Mouse (Mus musculus): ENCODE results near the gene Bcar3. TPM values are rescaled to one million over a fixed set of nuclear protein-coding genes. Genes with fewer than 3 reads are reported as not detected.

The Bcar3 gene
- 2.7 and 2.8 TPM in 2 replicates for polyA plus RNA-seq (2014; fragmentation: Nextera tagmentation; extraction: Ambion mirVana)

GRCm38 (mm10) chr3:122293954-122294850, at the start of gene Bcar3:
Gene Bcar3, plus strand, starts transcription at chr3:122294136.
- 8% methylated on average over 37 of the region's 37 CpGs for WGBS
- peak; percentile 64 for ATAC-seq (ENCODE audit: insufficient number of reproducible peaks, insufficient read depth, low FRiP score, low read depth)
- Histone ChIP-seq H3K4me1 (ENCODE audit: control insufficient read depth in 2 of 2, insufficient read depth in 2 of 2, low read length in 2 of 2) (peaks cover 11 to 14% of the 10 kb centered on the region in 2 experiments; a peak in 2 of 4 replicates), H3K27ac (replicated peaks in 1 of 2; ENCODE audit: control insufficient read depth in 1 of 2, insufficient read depth in 1 of 2, low read depth in 2 of 2, low read length in 2 of 2) (peak within 1 kb of the TSS; percentile 92 to 94), H3K9ac (ENCODE audit: low read length) (peak within 1 kb of the TSS; percentile 91), H3K36me3 (ENCODE audit: control insufficient read depth, insufficient read depth, low read length) (no peaks in the 10 kb centered on the region), H3K27me3 (ENCODE audit: control insufficient read depth, insufficient read depth, low read length) (no peaks in the 10 kb centered on the region), H3K4me2 (ENCODE audit: low read length) (peak within 1 kb of the TSS; percentile 83), H3K4me3 (ENCODE audit: control insufficient read depth in 1 of 2, insufficient read depth in 1 of 2, low read depth in 1 of 2, low read length in 2 of 2) (peak within 1 kb of the TSS; percentile 89 to 98), H3K9me3 (ENCODE audit: control insufficient read depth, low read length) (no peaks in the 10 kb centered on the region)

- Histone ChIP-seq H3K4me1 (ENCODE audit: control insufficient read depth in 2 of 2, insufficient read depth in 2 of 2, low read length in 2 of 2) (peaks cover 2 to 16% of the 10 kb centered on the region in 2 experiments), H3K9ac (ENCODE audit: low read length) (peak overlapping the region; percentile 66), H3K9me3 (ENCODE audit: control insufficient read depth, low read length) (no peaks in the 10 kb centered on the region), H3K36me3 (ENCODE audit: control insufficient read depth, insufficient read depth, low read length) (no peaks in the 10 kb centered on the region), H3K4me3 (ENCODE audit: control insufficient read depth in 1 of 2, insufficient read depth in 1 of 2, low read depth in 1 of 2, low read length in 2 of 2) (peak overlapping the region in 1 of 2 experiments; percentile 79; a peak in 2 of 4 replicates), H3K27ac (replicated peaks in 1 of 2; ENCODE audit: control insufficient read depth in 1 of 2, insufficient read depth in 1 of 2, low read depth in 2 of 2, low read length in 2 of 2) (peak overlapping the region in 1 of 2 experiments; percentile 92; a peak in 1 of 4 replicates), H3K4me2 (ENCODE audit: low read length) (peak overlapping the region; percentile 73), H3K27me3 (ENCODE audit: control insufficient read depth, insufficient read depth, low read length) (no peaks in the 10 kb centered on the region)
- no peak for ATAC-seq (ENCODE audit: insufficient number of reproducible peaks, insufficient read depth, low FRiP score, low read depth)
- WGBS, result 60% methylated on average over 6 of the region's 6 CpGs
These were observed 49.2 kb upstream of the Bcar3 start for GRCm38 (mm10) chr3:122244759-122245158.

GRCm38 (mm10) chr3:122245215-122245877, 48.6 kb upstream of the Bcar3 start, which contains the start of gene Gclm:
Gene Gclm, plus strand, starts transcription at chr3:122245557.
- no peaks in the 10 kb centered on the region for H3K27me3 ChIP-seq (ENCODE audit: control insufficient read depth, insufficient read depth, low read length)
- peak within 1 kb of the TSS; percentile 63 to 92 for H3K27ac ChIP-seq (replicated peaks in 1 of 2; ENCODE audit: control insufficient read depth in 1 of 2, insufficient read depth in 1 of 2, low read depth in 2 of 2, low read length in 2 of 2)
- peaks cover 2 to 16% of the 10 kb centered on the region in 2 experiments for H3K4me1 ChIP-seq (ENCODE audit: control insufficient read depth in 2 of 2, insufficient read depth in 2 of 2, low read length in 2 of 2)
- under 1% methylated on average over 89 of the region's 90 CpGs for WGBS
- no peaks in the 10 kb centered on the region for H3K36me3 ChIP-seq (ENCODE audit: control insufficient read depth, insufficient read depth, low read length)
- ATAC-seq (ENCODE audit: insufficient number of reproducible peaks, insufficient read depth, low FRiP score, low read depth), result peak; percentile 99
- H3K4me2 ChIP-seq (ENCODE audit: low read length), result peak within 1 kb of the TSS; percentile 73
- H3K4me3 ChIP-seq (ENCODE audit: control insufficient read depth in 1 of 2, insufficient read depth in 1 of 2, low read depth in 1 of 2, low read length in 2 of 2), result peak within 1 kb of the TSS; percentile 79 to 86
- no peaks in the 10 kb centered on the region for H3K9me3 ChIP-seq (ENCODE audit: control insufficient read depth, low read length)
- peak within 1 kb of the TSS; percentile 90 for H3K9ac ChIP-seq (ENCODE audit: low read length)

DNA sequence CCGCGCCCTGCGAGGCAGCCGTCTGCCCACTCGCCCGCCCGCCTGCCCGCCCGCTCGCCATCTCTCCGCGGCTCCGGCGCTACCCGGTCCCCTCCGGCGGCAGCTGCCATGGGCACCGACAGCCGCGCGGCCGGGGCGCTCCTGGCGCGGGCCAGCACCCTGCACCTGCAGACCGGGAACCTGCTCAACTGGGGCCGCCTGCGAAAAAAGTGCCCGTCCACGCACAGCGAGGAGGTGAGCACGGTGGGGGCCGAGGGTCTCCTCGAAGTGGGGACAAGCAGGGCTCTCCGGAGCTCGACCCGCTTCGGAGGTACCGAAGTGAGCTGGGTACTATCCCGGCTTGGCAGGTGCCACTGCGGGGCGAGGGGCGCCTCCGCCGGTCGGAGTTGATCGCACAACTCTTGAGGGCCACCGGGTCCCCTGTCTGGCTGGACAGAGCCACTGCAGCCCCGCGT, 48.0 kb upstream of the Bcar3 start:
- Histone ChIP-seq H3K4me2 (ENCODE audit: low read length) (peak overlapping the region; percentile 73), H3K4me1 (ENCODE audit: control insufficient read depth in 2 of 2, insufficient read depth in 2 of 2, low read length in 2 of 2) (peaks cover 2 to 16% of the 10 kb centered on the region in 2 experiments), H3K27ac (replicated peaks in 1 of 2; ENCODE audit: control insufficient read depth in 1 of 2, insufficient read depth in 1 of 2, low read depth in 2 of 2, low read length in 2 of 2) (peak overlapping the region; percentile 63 to 92), H3K36me3 (ENCODE audit: control insufficient read depth, insufficient read depth, low read length) (no peaks in the 10 kb centered on the region), H3K9ac (ENCODE audit: low read length) (peak overlapping the region; percentile 90), H3K4me3 (ENCODE audit: control insufficient read depth in 1 of 2, insufficient read depth in 1 of 2, low read depth in 1 of 2, low read length in 2 of 2) (peak overlapping the region; percentile 79 to 86), H3K27me3 (ENCODE audit: control insufficient read depth, insufficient read depth, low read length) (no peaks in the 10 kb centered on the region), H3K9me3 (ENCODE audit: control insufficient read depth, low read length) (no peaks in the 10 kb centered on the region)
- 0% methylated on average over 50 of the region's 50 CpGs for WGBS
- peak; percentile 41 for ATAC-seq (ENCODE audit: insufficient number of reproducible peaks, insufficient read depth, low FRiP score, low read depth)

GRCm38 (mm10) chr3:122246406-122246805, 47.5 kb upstream of the Bcar3 start:
- no peak for ATAC-seq (ENCODE audit: insufficient number of reproducible peaks, insufficient read depth, low FRiP score, low read depth)
- H3K4me3 ChIP-seq (ENCODE audit: control insufficient read depth in 1 of 2, insufficient read depth in 1 of 2, low read depth in 1 of 2, low read length in 2 of 2), result peak overlapping the region; percentile 79 to 86
- H3K27me3 ChIP-seq (ENCODE audit: control insufficient read depth, insufficient read depth, low read length), result no peaks in the 10 kb centered on the region

DNA sequence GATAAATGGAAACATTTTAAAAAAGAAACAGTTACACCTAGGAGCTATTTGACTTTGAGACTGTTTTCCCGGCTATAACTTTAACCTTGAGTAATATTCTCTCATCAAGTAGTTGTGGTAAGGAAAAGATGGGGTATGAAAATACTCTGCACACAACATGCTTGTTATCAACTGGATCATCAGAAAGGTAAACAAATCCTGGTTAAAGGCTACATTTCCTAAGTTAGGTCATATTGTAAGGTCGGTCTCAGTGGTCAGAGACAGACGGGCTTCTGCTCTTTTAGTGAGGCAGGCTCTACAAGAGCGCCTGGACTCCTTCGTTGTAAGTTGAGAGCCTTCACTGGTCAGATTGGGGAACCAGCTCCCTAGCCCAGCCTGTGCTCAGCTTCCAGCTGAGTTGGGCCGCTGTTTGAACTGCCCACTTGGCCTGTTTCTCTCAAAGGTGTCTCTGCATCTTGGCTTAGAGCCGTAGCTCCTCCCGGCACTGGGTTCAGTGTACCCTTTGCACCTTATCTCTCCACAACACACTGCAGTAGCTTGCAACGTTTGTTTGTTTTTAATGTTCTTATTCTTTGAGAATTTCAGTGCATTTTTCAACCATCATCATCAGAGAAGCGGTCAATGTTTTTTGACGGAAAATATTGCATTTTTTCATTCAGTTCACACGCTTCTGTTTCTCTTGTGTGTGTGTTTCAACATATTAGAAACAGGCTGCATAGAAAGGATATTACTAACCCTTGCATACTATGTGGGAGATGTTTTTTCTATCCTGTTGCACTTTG, 46.8 kb upstream of the Bcar3 start:
- no peak for ATAC-seq (ENCODE audit: insufficient number of reproducible peaks, insufficient read depth, low FRiP score, low read depth)
- Histone ChIP-seq H3K4me3 (ENCODE audit: control insufficient read depth in 1 of 2, insufficient read depth in 1 of 2, low read depth in 1 of 2, low read length in 2 of 2) (peak overlapping the region in 1 of 2 experiments; percentile 79; a peak in 2 of 4 replicates), H3K27me3 (ENCODE audit: control insufficient read depth, insufficient read depth, low read length) (no peaks in the 10 kb centered on the region), H3K4me2 (ENCODE audit: low read length) (peak overlapping the region; percentile 73), H3K9ac (ENCODE audit: low read length) (peak overlapping the region; percentile 90), H3K4me1 (ENCODE audit: control insufficient read depth in 2 of 2, insufficient read depth in 2 of 2, low read length in 2 of 2) (peaks cover 2 to 16% of the 10 kb centered on the region in 2 experiments), H3K27ac (replicated peaks in 1 of 2; ENCODE audit: control insufficient read depth in 1 of 2, insufficient read depth in 1 of 2, low read depth in 2 of 2, low read length in 2 of 2) (0 out of 4 replicates have a peak overlapping the region, but pooled peaks of 1 of the 2 experiments have one; percentile 24), H3K9me3 (ENCODE audit: control insufficient read depth, low read length) (no peaks in the 10 kb centered on the region), H3K36me3 (ENCODE audit: control insufficient read depth, insufficient read depth, low read length) (no peaks in the 10 kb centered on the region)
- WGBS, result 48% methylated on average over 12 of the region's 12 CpGs

More at GRCm38 (mm10) chr3:122246406-122246805, 47.5 kb upstream of the Bcar3 start:
- Histone ChIP-seq H3K4me1 (ENCODE audit: control insufficient read depth in 2 of 2, insufficient read depth in 2 of 2, low read length in 2 of 2) (peaks cover 2 to 16% of the 10 kb centered on the region in 2 experiments), H3K9ac (ENCODE audit: low read length) (peak overlapping the region; percentile 90), H3K27ac (replicated peaks in 1 of 2; ENCODE audit: control insufficient read depth in 1 of 2, insufficient read depth in 1 of 2, low read depth in 2 of 2, low read length in 2 of 2) (0 out of 4 replicates have a peak overlapping the region, but pooled peaks of 1 of the 2 experiments have one; percentile 92), H3K4me2 (ENCODE audit: low read length) (peak overlapping the region; percentile 73), H3K36me3 (ENCODE audit: control insufficient read depth, insufficient read depth, low read length) (no peaks in the 10 kb centered on the region), H3K9me3 (ENCODE audit: control insufficient read depth, low read length) (no peaks in the 10 kb centered on the region)
- WGBS, result 27% methylated on average over 6 of the region's 6 CpGs

- no peaks in the 10 kb centered on the region for H3K36me3 ChIP-seq (ENCODE audit: control insufficient read depth, insufficient read depth, low read length)
- ATAC-seq (ENCODE audit: insufficient number of reproducible peaks, insufficient read depth, low FRiP score, low read depth), result no peak
- H3K9ac ChIP-seq (ENCODE audit: low read length), result no peak overlapping the region
- H3K9me3 ChIP-seq (ENCODE audit: control insufficient read depth, low read length), result no peaks in the 10 kb centered on the region
- no peak overlapping the region for H3K27ac ChIP-seq (replicated peaks in 1 of 2; ENCODE audit: control insufficient read depth in 1 of 2, insufficient read depth in 1 of 2, low read depth in 2 of 2, low read length in 2 of 2)
- H3K4me3 ChIP-seq (ENCODE audit: control insufficient read depth in 1 of 2, insufficient read depth in 1 of 2, low read depth in 1 of 2, low read length in 2 of 2), result no peak overlapping the region
- H3K4me2 ChIP-seq (ENCODE audit: low read length), result peak overlapping the region; percentile 73
- H3K4me1 ChIP-seq (ENCODE audit: control insufficient read depth in 2 of 2, insufficient read depth in 2 of 2, low read length in 2 of 2), result peaks cover 2 to 19% of the 10 kb centered on the region in 2 experiments
- WGBS, result 78% methylated on average over 2 of the region's 2 CpGs
- H3K27me3 ChIP-seq (ENCODE audit: control insufficient read depth, insufficient read depth, low read length), result no peaks in the 10 kb centered on the region
These were observed 46.2 kb upstream of the Bcar3 start for GRCm38 (mm10) chr3:122247768-122248100.

Data from heart, embryonic 14.5 days (tissue).